Mouse (Mus musculus) heart, embryonic 11.5 days (tissue): Measurements from ENCODE around the gene Lgals7. TPM values are rescaled to one million over a fixed set of nuclear protein-coding genes. Genes with fewer than 3 reads are reported as not detected.

ENCODE experiments used
- ATAC-seq: fragments of 200-750 bp; cut with Nextera tagmentation; replicated peaks from 2 replicates; pipeline ENCODE4 v1.8.0; 2017; ENCODE audit warnings: moderate library complexity; ENCODE audit not compliant: insufficient number of reproducible peaks, low FRiP score, low TSS enrichment
- H3K27ac ChIP-seq: fragments of 300-500 bp; sonication (generic); 2 replicates; pipeline ENCODE4 v1.5.1; 2014; ENCODE audit warnings: mild to moderate bottlenecking, low read depth, low read length
- H3K27me3 ChIP-seq: fragments of 300-500 bp; sonication (generic); 2 replicates; pipeline ENCODE4 v1.6.1; 2014; ENCODE audit warnings: mild to moderate bottlenecking, low read length, mixed read lengths; ENCODE audit not compliant: control insufficient read depth, insufficient read depth
- H3K36me3 ChIP-seq: fragments of 300-500 bp; sonication (generic); 2 replicates; pipeline ENCODE4 v1.6.1; 2014; ENCODE audit warnings: mild to moderate bottlenecking, low read length, moderate library complexity, mixed read lengths; ENCODE audit not compliant: control insufficient read depth, insufficient read depth
- H3K4me1 ChIP-seq: fragments of 300-500 bp; sonication (generic); 2 replicates; pipeline ENCODE4 v1.6.1; 2014; ENCODE audit warnings: low read length; ENCODE audit not compliant: control insufficient read depth, insufficient read depth
- H3K4me2 ChIP-seq: fragments of 300-500 bp; sonication (generic); 2 replicates; pipeline ENCODE4 v1.6.1; 2014; ENCODE audit warnings: mild to moderate bottlenecking, moderate library complexity
- H3K4me3 ChIP-seq: fragments of 300-500 bp; sonication (generic); 2 replicates; pipeline ENCODE4 v1.5.1; 2014; ENCODE audit warnings: low read depth, low read length
- H3K9ac ChIP-seq: fragments of 300-500 bp; sonication (generic); 2 replicates; pipeline ENCODE4 v1.6.1; 2014; ENCODE audit warnings: mild to moderate bottlenecking, low read depth, low read length, moderate library complexity
- H3K9me3 ChIP-seq: fragments of 300-500 bp; sonication (generic); replicated peaks from 2 replicates; pipeline ENCODE4 v1.6.1; 2016; ENCODE audit warnings: low read length; ENCODE audit not compliant: control insufficient read depth
- WGBS: fragments of 180-500 bp; shearing (Covaris S2); extraction: QIAGEN DNeasy Blood & Tissue Kit; methylation state at CpG from one replicate; pipeline ENCODE4 v1.1.7; 2014; ENCODE audit not compliant: insufficient replicate concordance; 5-methylcytosine and 5-hydroxymethylcytosine counted together
- polyA plus RNA-seq: library from polyadenylated mRNA; unstranded; fragments of >200 nt; fragmentation: Nextera tagmentation; extraction: Ambion mirVana; gene quantifications from 2 replicates; pipeline ENCODE4 v1.2.1, GENCODE M21; 2014

Gene Lgals7
- polyA plus RNA-seq, 1 experiment from 2014 or later, result 1.0 TPM

GRCm38 (mm10) chr7:28818861-28819452, 44.7 kb upstream of the Lgals7 start:
- 81% methylated on average over 4 of the region's 4 CpGs for WGBS
- Histone ChIP-seq H3K9me3 (no peaks in the 10 kb centered on the region), H3K4me3 (no peak overlapping the region), H3K36me3 (peaks cover 82% of the 10 kb centered on the region), H3K27ac (no peak overlapping the region), H3K4me1 (peaks cover 37% of the 10 kb centered on the region), H3K27me3 (no peaks in the 10 kb centered on the region), H3K4me2 (no peak overlapping the region), H3K9ac (no peak overlapping the region)
- ATAC-seq, result no peak

GRCm38 (mm10) chr7:28819571-28819970, 44.1 kb upstream of the Lgals7 start:
- no peak overlapping the region for H3K27ac ChIP-seq
- peaks cover 35% of the 10 kb centered on the region for H3K4me1 ChIP-seq
- no peaks in the 10 kb centered on the region for H3K9me3 ChIP-seq
- no peak overlapping the region for H3K9ac ChIP-seq
- H3K27me3 ChIP-seq, result no peaks in the 10 kb centered on the region
- no peak for ATAC-seq
- WGBS, result 88% methylated on average over 4 of the region's 4 CpGs
- H3K4me3 ChIP-seq, result no peak overlapping the region
- no peak overlapping the region for H3K4me2 ChIP-seq
- peaks cover 76% of the 10 kb centered on the region for H3K36me3 ChIP-seq

DNA sequence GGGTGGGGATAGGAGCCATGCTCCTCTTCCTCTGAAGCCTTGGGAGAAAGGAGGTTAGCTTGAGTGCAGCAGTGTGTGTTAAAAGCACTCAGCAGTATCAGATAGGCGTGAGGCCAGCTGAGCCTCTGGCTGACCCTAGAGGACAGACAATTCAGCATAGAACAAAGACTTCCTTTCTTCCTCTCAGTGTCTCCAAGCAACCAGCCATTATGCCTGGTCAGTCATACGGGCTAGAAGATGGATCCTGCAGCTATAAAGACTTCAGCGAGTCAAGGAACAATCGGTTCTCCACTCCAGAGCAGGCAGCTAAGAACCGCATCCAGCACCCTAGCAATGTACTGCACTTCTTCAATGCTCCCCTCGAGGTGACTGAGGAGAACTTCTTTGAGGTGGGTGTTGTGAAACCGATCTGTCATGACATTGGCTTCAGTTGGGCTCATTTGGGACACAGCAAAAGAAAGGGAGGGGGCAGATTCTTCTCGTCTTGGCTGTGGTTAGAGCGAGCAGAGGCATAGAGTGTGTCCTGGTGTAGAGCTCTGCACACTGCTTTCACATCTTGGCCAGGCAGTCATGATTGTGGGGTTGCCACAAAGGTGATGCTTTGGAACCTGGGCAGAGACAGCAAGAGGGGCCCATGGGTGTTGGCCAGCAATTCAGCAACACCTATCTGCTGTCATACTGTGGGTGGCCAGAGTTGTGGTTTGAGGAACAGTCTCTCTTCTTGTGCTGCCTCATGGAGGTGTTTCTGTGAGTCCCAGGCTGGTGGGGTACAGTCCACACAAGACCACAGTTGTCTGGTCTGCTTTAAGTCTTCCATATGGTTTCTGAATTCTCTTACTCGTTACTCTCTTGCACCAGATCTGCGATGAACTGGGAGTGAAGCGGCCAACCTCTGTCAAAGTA, 43.0 kb upstream of the Lgals7 start:
- 74% methylated on average over 12 of the region's 12 CpGs for WGBS
- Histone ChIP-seq H3K4me1 (peaks cover 32% of the 10 kb centered on the region), H3K9ac (no peak overlapping the region), H3K4me2 (no peak overlapping the region), H3K27me3 (no peaks in the 10 kb centered on the region), H3K9me3 (no peaks in the 10 kb centered on the region), H3K27ac (0 out of 2 replicates have a peak overlapping the region, but pooled peaks have one; percentile 29), H3K36me3 (peaks cover 68% of the 10 kb centered on the region), H3K4me3 (no peak overlapping the region)
- ATAC-seq, result no peak

DNA sequence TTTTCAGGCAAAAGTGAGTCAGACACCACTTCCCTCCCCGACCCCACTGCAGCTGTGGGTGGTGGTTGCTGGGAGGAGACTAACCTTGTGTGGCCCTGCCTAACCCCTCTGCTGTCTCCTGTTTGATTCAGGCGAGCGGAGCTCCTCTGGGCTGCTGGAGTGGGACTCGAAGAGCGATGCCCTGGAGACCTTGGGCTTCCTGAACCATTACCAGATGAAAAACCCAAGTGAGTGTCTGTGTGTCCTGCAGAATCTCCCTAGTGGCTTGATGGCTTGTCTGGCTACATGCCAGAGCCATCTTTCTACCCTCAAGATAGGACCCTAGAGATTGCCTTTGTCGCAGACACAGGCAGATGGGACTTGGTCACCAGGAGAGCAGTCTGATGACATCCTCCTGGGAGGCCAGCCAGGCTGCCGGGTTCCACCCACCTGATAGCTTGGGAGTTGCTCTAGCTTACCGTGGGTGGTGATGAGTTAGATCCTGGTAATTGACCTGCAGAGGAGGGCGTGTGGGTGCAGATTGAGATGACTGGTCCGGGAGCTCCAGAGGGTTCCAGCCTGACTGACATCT, 42.3 kb upstream of the Lgals7 start:
- peaks cover 61% of the 10 kb centered on the region for H3K36me3 ChIP-seq
- peaks cover 30% of the 10 kb centered on the region for H3K4me1 ChIP-seq
- H3K9me3 ChIP-seq, result no peaks in the 10 kb centered on the region
- no peak for ATAC-seq
- 65% methylated on average over 10 of the region's 10 CpGs for WGBS
- H3K27me3 ChIP-seq, result no peaks in the 10 kb centered on the region
- no peak overlapping the region for H3K27ac ChIP-seq
- no peak overlapping the region for H3K4me3 ChIP-seq
- no peak overlapping the region for H3K9ac ChIP-seq
- H3K4me2 ChIP-seq, result no peak overlapping the region

- Histone ChIP-seq H3K4me3 (no peak overlapping the region), H3K4me2 (no peak overlapping the region), H3K9me3 (no peaks in the 10 kb centered on the region), H3K4me1 (peaks cover 26% of the 10 kb centered on the region), H3K9ac (no peak overlapping the region), H3K27ac (no peak overlapping the region), H3K27me3 (no peaks in the 10 kb centered on the region), H3K36me3 (peaks cover 49% of the 10 kb centered on the region)
- WGBS, result 86% methylated on average over 1 of the region's 1 CpGs
- ATAC-seq, result no peak
These were observed 41.1 kb upstream of the Lgals7 start for GRCm38 (mm10) chr7:28822556-28822955.

GRCm38 (mm10) chr7:28822993-28823903, 40.4 kb upstream of the Lgals7 start:
- WGBS, result 53% methylated on average over 10 of the region's 10 CpGs
- Histone ChIP-seq H3K9me3 (no peaks in the 10 kb centered on the region), H3K9ac (no peak overlapping the region), H3K4me3 (no peak overlapping the region), H3K27me3 (no peaks in the 10 kb centered on the region), H3K4me2 (no peak overlapping the region), H3K36me3 (peaks cover 42% of the 10 kb centered on the region), H3K4me1 (peaks cover 23% of the 10 kb centered on the region), H3K27ac (no peak overlapping the region)
- no peak for ATAC-seq

GRCm38 (mm10) chr7:28823932-28824331, 39.7 kb upstream of the Lgals7 start:
- no peak for ATAC-seq
- Histone ChIP-seq H3K4me1 (peaks cover 23% of the 10 kb centered on the region), H3K4me3 (no peak overlapping the region), H3K9me3 (no peaks in the 10 kb centered on the region), H3K9ac (no peak overlapping the region), H3K27ac (no peak overlapping the region), H3K4me2 (no peak overlapping the region), H3K27me3 (no peaks in the 10 kb centered on the region), H3K36me3 (peaks cover 36% of the 10 kb centered on the region)
- whole genome bisulfite sequencing, result 53% methylated on average over 2 of the region's 2 CpGs
